Mouse (Mus musculus): ENCODE measurements around the gene Galr2. TPM values are rescaled to one million over a fixed set of nuclear protein-coding genes. Genes with fewer than 3 reads are reported as not detected.
A peak's percentile ranks its signal among the peaks of the same experiment; 100 is the strongest.

The Galr2 gene
- polyA plus RNA-seq, 1 experiment from 2014 or later: 0.13 TPM

DNA sequence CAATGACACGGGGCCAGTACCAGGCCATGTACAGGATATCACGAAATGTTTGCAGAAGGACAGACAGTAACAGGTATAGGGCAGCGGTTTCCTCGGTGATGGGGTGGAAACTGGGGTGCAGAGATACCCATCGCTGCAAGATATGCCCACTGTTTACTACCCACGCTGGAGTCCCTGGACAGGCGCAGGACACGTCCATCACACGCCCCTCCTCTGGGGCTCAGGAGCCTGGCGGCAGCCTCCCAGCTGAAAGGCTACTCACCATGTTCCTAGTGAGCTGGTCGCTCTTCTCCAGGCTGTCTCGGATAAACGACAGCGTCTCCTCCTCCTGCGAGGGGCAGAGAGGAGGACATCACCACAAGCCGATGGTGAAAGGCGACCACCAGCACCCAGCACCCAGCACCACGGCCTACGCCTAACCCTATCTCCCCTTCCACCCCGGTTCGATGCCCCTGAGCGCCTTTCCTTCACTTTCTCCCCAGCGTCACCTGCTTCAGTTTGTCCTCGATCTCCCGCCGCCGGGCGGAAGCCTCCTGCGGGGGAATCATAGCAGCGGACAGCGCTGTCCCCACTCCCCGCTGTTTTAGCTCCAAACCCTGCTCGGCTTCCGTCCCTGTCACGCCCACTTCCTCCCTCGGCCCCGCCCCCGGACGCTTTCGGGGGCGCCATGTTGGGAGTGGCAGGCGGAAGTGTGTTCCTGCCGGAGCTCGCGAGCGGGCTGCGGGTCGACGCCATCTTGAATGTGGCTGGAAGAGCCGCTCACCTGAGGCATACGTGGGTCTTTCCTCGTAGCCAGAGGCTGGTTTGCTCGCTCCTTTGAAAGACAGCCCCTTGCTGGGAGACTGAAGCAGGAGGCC is 25.6 kb downstream of the Galr2 start:
- Histone ChIP-seq H3K4me3 (ENCODE audit: low read depth, low read length) (peak overlapping the region; percentile 71), H3K36me3 (ENCODE audit: control insufficient read depth, insufficient read depth, low read length) (peaks cover 23% of the 10 kb centered on the region), H3K4me1 (ENCODE audit: control insufficient read depth, insufficient read depth, low read length) (peaks cover 6% of the 10 kb centered on the region; the same call in 1 of the 2 replicates), H3K27ac (ENCODE audit: low read length) (no peak overlapping the region), H3K4me2 (replicated peaks; ENCODE audit: low read depth, low read length) (peak overlapping the region; percentile 82), H3K9me3 (ENCODE audit: control insufficient read depth, low read depth, low read length) (no peaks in the 10 kb centered on the region), H3K27me3 (ENCODE audit: control insufficient read depth, insufficient read depth, low read length) (no peaks in the 10 kb centered on the region), H3K9ac (replicated peaks; ENCODE audit: low read depth, low read length) (peak overlapping the region; percentile 60)
- ATAC-seq (ENCODE audit: insufficient number of reproducible peaks, insufficient read depth, low FRiP score, low read depth): peak; percentile 89
- WGBS: 2% methylated on average over 53 of the region's 53 CpGs

DNA sequence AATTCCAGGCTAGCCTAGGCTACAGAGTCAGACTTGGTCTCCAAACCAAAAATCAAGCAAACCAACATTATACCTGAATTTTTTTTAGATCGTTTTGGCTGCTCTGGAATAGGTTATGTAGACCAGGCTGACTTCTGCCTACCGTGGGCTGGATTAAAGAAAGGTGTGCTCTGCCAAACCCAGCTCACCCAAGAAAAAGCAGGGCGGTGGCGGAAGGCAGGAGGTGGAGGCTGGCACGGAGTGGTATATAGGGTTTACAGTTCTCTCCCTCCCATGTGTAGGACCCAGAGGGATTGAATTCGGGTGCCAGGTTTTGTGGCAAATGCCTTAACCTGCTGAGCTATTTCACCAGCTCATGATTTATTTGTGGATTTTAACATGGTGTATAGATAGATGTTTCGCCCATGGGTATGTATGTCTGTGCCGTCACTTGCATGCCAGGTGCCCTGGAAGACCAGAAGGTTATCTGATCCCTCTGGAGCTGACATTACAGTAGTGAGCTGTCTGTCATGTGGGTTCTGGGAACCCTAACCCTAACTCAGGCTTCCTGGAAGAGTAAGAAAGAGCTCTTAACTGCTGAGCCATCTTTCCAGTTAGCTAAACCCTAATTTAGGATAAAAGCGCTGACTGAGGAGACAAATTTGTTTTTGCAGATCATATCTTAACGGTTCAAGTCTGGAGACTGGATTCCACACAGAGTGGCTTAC is 26.4 kb downstream of the Galr2 start, which contains the start of gene Exoc7:
Exoc7 (minus strand) TSS at position 215 of the 707 bp plus-strand sequence.
- Histone ChIP-seq H3K4me1 (ENCODE audit: control insufficient read depth, insufficient read depth, low read length) (peaks cover 10% of the 10 kb centered on the region; the same call in 1 of the 2 replicates), H3K9ac (replicated peaks; ENCODE audit: low read depth, low read length) (peak within 1 kb of the TSS; percentile 60), H3K27ac (ENCODE audit: low read length) (no peak within 1 kb of the TSS), H3K4me2 (replicated peaks; ENCODE audit: low read depth, low read length) (peak within 1 kb of the TSS; percentile 82), H3K9me3 (ENCODE audit: control insufficient read depth, low read depth, low read length) (no peaks in the 10 kb centered on the region), H3K36me3 (ENCODE audit: control insufficient read depth, insufficient read depth, low read length) (peaks cover 21% of the 10 kb centered on the region), H3K27me3 (ENCODE audit: control insufficient read depth, insufficient read depth, low read length) (no peaks in the 10 kb centered on the region), H3K4me3 (ENCODE audit: low read depth, low read length) (peak within 1 kb of the TSS; percentile 71)
- ATAC-seq (ENCODE audit: insufficient number of reproducible peaks, insufficient read depth, low FRiP score, low read depth): no peak
- 81% methylated on average over 10 of the region's 10 CpGs for WGBS

GRCm38 (mm10) chr11:116307762-116308531 is 27.2 kb downstream of the Galr2 start:
- Histone ChIP-seq H3K4me2 (replicated peaks; ENCODE audit: low read depth, low read length) (no peak overlapping the region), H3K27ac (ENCODE audit: low read length) (no peak overlapping the region), H3K36me3 (ENCODE audit: control insufficient read depth, insufficient read depth, low read length) (peaks cover 16% of the 10 kb centered on the region), H3K27me3 (ENCODE audit: control insufficient read depth, insufficient read depth, low read length) (no peaks in the 10 kb centered on the region), H3K9me3 (ENCODE audit: control insufficient read depth, low read depth, low read length) (no peaks in the 10 kb centered on the region), H3K4me3 (ENCODE audit: low read depth, low read length) (no peak overlapping the region), H3K9ac (replicated peaks; ENCODE audit: low read depth, low read length) (no peak overlapping the region), H3K4me1 (ENCODE audit: control insufficient read depth, insufficient read depth, low read length) (peaks cover 15% of the 10 kb centered on the region; the same call in 1 of the 2 replicates)
- no peak for ATAC-seq (ENCODE audit: insufficient number of reproducible peaks, insufficient read depth, low FRiP score, low read depth)
- WGBS: 87% methylated on average over 12 of the region's 12 CpGs

DNA sequence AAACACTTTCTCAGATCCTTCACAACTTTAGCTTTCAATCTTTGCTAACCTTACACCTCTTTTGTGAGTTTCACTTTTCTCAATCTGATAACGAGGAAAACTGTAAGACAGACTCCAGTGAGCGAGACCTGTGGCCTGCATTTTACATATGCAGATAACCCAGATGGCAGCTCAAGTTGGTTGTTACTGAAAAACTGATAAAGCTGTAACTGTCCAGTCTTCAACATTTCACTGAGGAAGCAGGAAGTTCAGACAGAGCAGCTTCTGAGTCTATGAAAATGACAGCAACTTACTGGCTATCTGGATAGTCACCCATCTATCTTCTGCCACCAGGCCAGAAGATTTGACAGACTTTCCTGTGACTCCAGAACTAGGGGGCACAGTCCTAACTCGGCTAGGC is 28.9 kb downstream of the Galr2 start:
- Histone ChIP-seq H3K27ac (ENCODE audit: low read length) (no peak overlapping the region), H3K4me1 (ENCODE audit: control insufficient read depth, insufficient read depth, low read length) (peaks cover 15% of the 10 kb centered on the region; the same call in 1 of the 2 replicates), H3K9me3 (ENCODE audit: control insufficient read depth, low read depth, low read length) (no peaks in the 10 kb centered on the region), H3K27me3 (ENCODE audit: control insufficient read depth, insufficient read depth, low read length) (no peaks in the 10 kb centered on the region), H3K9ac (replicated peaks; ENCODE audit: low read depth, low read length) (no peak overlapping the region), H3K36me3 (ENCODE audit: control insufficient read depth, insufficient read depth, low read length) (peaks cover under 1% of the 10 kb centered on the region), H3K4me2 (replicated peaks; ENCODE audit: low read depth, low read length) (no peak overlapping the region), H3K4me3 (ENCODE audit: low read depth, low read length) (no peak overlapping the region)
- ATAC-seq (ENCODE audit: insufficient number of reproducible peaks, insufficient read depth, low FRiP score, low read depth): no peak
- WGBS: 69% methylated on average over 3 of the region's 3 CpGs

DNA sequence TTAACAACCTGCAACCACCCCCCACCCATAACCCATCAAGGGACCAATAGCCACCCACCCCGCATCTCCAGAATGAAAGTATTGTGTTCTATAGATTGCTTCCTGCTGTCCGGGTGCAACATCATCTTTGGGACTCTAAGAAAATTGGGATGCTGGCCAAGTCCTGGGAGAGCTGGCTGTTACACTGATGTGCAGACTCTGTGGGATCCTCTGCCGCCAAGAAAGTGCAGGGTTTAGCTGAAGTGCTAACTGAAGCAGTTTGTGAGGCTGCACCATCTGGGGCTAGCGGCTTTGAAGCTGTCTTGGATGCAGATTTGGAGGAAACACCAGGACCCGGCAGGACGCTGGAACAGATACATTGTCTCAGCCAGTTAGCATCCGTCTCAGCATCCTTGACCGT is 30.4 kb downstream of the Galr2 start:
- Histone ChIP-seq H3K9ac (replicated peaks; ENCODE audit: low read depth, low read length) (no peak overlapping the region), H3K36me3 (ENCODE audit: control insufficient read depth, insufficient read depth, low read length) (no peaks in the 10 kb centered on the region), H3K4me1 (ENCODE audit: control insufficient read depth, insufficient read depth, low read length) (peaks cover 10% of the 10 kb centered on the region; the same call in 1 of the 2 replicates), H3K9me3 (ENCODE audit: control insufficient read depth, low read depth, low read length) (no peaks in the 10 kb centered on the region), H3K27me3 (ENCODE audit: control insufficient read depth, insufficient read depth, low read length) (no peaks in the 10 kb centered on the region), H3K4me2 (replicated peaks; ENCODE audit: low read depth, low read length) (no peak overlapping the region), H3K27ac (ENCODE audit: low read length) (peak overlapping the region; percentile 39; the same call in 1 of the 2 replicates), H3K4me3 (ENCODE audit: low read depth, low read length) (no peak overlapping the region)
- WGBS: 30% methylated on average over 8 of the region's 8 CpGs
- ATAC-seq (ENCODE audit: insufficient number of reproducible peaks, insufficient read depth, low FRiP score, low read depth): no peak

GRCm38 (mm10) chr11:116312359-116312758 is 31.6 kb downstream of the Galr2 start:
- no peak overlapping the region for H3K9ac ChIP-seq (replicated peaks; ENCODE audit: low read depth, low read length)
- H3K9me3 ChIP-seq (ENCODE audit: control insufficient read depth, low read depth, low read length): no peaks in the 10 kb centered on the region
- ATAC-seq (ENCODE audit: insufficient number of reproducible peaks, insufficient read depth, low FRiP score, low read depth): no peak
- no peak overlapping the region for H3K4me3 ChIP-seq (ENCODE audit: low read depth, low read length)
- peak overlapping the region; percentile 40; the same call in 1 of the 2 replicates for H3K27ac ChIP-seq (ENCODE audit: low read length)
- H3K4me1 ChIP-seq (ENCODE audit: control insufficient read depth, insufficient read depth, low read length): peaks cover 10% of the 10 kb centered on the region; the same call in 1 of the 2 replicates
- 22% methylated on average over 8 of the region's 8 CpGs for WGBS
- no peaks in the 10 kb centered on the region for H3K27me3 ChIP-seq (ENCODE audit: control insufficient read depth, insufficient read depth, low read length)
- no peaks in the 10 kb centered on the region for H3K36me3 ChIP-seq (ENCODE audit: control insufficient read depth, insufficient read depth, low read length)
- H3K4me2 ChIP-seq (replicated peaks; ENCODE audit: low read depth, low read length): no peak overlapping the region

DNA sequence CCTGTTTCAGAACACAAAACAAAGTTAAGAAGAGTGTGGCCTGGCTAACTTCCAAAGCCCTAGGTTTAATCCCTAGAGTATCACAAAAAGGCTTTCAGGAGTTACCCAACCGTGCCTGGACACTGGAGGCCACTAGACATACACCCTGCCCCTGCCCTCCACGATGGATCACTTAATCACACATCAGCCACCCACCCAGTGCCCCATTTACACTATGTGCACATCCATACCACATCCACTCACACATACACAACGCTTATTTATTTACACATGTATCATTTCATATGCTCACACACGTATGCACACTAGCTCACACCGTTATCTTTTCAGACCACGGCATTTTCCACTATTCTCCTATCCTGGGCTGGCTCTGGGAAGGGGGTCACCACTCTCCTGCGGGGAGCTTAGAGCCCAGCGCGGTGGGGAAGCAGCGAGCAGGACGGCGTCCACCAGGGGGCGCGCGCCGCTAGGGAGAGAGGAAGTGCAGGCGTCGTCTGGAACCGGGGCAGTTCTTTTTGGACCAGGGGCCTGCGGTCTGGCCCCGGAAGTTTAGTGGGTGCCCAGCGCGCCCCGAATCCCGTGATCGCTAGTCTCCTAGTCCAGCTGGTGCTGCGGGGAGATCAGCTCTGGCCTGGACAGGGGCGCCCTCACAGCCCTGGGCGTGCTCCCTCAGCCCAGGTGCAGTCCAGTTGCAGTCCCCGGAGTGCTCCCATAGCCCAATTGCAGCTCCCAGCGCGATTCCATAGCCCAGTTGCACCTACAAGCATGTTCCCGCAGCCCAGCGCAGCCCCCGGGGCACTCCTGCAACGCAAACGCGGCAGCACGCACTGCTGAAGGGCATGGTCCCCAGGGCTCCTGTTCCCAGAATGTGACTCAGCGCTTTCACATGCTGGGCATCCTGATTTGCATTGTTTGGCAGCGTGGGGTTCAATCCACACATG is 38.2 kb downstream of the Galr2 start:
- WGBS: 2% methylated on average over 41 of the region's 41 CpGs

More for the DNA sequence above, 38.2 kb downstream of the Galr2 start:
- 0 out of 2 replicates have a peak, but pooled peaks cover 6% of the 10 kb centered on the region for H3K4me1 ChIP-seq (ENCODE audit: control insufficient read depth, insufficient read depth, low read length)
- H3K27ac ChIP-seq (ENCODE audit: low read length): no peak overlapping the region
- H3K4me2 ChIP-seq (replicated peaks; ENCODE audit: low read depth, low read length): peak overlapping the region; percentile 96
- no peaks in the 10 kb centered on the region for H3K9me3 ChIP-seq (ENCODE audit: control insufficient read depth, low read depth, low read length)
- H3K36me3 ChIP-seq (ENCODE audit: control insufficient read depth, insufficient read depth, low read length): no peaks in the 10 kb centered on the region
- peak; percentile 73 for ATAC-seq (ENCODE audit: insufficient number of reproducible peaks, insufficient read depth, low FRiP score, low read depth)
- H3K4me3 ChIP-seq (ENCODE audit: low read depth, low read length): peak overlapping the region; percentile 36
- no peaks in the 10 kb centered on the region for H3K27me3 ChIP-seq (ENCODE audit: control insufficient read depth, insufficient read depth, low read length)
- H3K9ac ChIP-seq (replicated peaks; ENCODE audit: low read depth, low read length): peak overlapping the region; percentile 62
